Mouse (Mus musculus) forelimb bud, embryonic 11.5 days (tissue): ENCODE measurements around the gene Letm1.

Experiments used
- DNase-seq: peaks from one replicate; pipeline ENCODE4 v3.0.0-alpha.2; 2012; ENCODE audit warnings: low read depth, low spot score

Letm1 gene

DNA sequence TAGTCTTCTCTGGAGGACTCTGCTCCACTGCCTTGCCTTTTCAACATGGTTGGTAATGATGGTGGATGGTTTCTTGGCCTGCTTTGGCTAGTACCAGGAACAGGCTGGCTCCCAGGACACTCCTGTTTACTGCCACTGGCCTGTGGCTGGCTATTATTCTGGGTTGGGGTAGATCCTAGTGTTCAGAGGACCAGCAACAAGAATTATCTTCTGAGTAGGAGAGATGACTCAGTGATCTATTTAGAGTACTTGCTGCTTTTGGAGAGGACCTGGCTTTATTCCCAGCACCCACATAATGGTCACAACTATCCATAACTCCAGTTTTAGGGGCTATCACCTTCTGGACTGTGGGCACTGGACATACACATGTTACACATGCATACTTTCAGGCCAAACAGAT, 44.3 kb downstream of the Letm1 start:
- no peak for DNase-seq

DNA sequence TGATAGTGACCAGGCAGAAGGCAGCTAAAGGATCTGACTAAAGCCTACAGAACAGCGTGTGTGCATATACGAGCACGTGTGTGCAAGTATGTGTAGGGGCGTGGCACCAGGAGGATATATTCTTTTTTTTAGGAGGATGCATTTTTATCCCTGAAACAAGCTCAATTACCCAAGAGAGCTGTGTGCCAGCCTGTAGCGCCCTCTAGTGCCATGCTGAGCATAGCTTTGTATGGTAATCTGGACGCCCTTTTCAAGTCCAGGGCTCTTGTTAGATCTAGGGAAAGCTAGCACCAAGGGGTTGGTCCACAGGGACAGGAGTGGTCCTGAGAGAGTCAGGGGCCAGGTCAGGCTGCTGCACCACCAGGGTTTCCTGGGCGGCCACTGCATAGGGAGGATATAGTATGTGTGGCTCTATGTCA, 44.7 kb downstream of the Letm1 start:
- DNase-seq, result peak; percentile 82

DNA sequence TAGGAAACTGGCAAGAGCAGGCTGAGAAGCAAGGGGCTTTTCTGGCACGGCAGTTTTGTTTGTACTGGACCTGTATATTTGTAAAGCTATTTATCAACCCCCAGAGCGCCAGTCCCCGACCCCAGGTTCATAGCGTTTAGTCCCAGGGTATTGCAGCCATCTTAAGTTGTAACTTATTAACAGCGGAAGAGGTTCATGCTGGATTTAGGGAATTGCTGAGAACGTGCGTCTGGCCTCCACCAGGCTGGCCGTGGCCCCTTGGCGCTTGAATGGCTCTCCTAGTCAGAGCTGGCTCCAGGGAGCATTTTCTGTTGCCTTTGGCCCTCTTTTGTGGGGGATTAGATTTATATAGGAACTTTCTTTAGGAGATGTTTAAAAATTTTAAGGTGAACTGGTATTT, 46.4 kb downstream of the Letm1 start:
- no peak for DNase-seq

DNA sequence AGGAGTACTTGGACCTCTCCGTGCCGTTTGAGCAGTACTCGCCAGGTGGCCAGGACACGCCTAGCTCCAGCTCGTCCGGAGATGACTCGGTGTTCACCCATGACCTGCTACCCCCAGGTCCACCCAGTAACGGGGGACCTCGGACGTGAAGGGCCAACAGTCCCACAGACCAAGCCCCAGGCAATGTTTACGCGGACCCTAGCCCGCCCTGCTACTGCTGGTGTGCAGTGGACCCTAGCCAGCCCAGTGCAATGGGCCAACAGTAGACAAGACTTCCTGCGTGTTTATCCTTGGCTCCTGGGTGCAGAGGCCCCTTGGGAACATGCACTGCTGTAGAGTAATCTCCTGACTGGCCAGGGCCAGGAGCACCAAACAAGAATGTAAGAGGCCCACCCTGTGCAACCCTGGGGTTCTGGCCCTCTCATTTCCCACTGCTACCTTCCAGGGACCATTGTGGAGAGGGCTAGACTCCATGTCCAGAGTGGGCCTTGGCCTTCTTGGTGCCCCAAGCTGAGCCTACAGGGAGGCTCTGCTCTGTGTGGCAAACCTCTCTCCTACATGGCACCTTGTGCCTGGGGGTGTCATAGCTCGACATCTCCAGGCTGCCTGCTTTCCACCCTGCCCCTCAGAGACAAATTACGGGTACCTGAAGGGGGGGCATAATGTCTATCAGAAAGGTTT, 47.1 kb downstream of the Letm1 start:
- no peak for DNase-seq

DNA sequence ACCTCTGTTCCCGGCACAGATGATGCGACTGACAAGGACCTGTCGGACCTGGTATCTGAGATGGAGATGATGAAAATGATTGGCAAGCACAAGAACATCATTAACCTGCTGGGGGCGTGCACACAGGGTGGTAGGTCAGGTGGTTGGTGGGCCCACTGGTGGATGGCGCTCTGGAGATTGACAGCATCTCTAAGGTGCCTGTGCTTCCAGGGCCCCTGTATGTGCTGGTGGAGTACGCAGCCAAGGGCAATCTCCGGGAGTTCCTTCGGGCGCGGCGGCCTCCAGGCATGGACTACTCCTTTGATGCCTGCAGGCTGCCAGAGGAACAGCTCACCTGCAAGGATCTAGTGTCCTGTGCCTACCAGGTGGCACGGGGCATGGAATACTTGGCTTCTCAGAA, 48.8 kb downstream of the Letm1 start:
- no peak for DNase-seq

DNA sequence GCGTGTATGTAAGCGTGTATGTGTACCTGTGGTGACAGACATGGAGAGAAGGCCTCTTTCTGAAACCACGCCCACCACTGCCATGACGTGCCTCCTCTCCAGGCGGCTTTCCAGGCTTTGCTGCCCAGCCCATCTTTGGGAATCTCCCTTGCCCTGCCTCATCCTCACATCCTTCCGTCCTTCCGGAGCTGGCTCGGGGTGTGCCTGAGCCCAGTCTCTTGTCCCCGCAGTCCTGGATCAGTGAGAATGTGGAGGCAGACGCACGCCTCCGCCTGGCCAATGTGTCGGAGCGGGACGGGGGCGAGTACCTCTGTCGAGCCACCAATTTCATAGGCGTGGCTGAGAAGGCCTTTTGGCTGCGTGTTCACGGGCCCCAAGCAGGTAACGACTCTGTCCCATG, 51.6 kb downstream of the Letm1 start:
- no peak for DNase-seq

DNA sequence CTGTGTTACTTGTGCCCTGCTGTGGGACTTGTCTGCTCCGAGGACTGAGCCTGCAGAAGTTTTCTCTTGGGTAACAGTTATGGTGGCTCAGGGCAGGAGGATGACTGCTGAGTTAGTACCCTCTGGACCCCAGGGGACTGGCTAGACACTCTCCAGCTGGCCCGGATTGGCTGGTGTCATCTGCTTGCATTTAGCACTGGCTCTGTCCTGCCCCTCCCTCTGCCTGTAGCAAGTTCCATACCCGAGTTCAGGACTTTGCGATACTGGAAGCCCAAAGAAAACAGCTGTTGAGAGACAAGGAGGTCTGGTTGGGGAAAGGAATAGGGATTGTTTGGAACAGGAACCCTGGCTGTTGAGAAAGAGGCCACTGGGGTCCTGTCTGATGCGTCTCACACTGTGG, 52.1 kb downstream of the Letm1 start:
- DNase-seq, result no peak

DNA sequence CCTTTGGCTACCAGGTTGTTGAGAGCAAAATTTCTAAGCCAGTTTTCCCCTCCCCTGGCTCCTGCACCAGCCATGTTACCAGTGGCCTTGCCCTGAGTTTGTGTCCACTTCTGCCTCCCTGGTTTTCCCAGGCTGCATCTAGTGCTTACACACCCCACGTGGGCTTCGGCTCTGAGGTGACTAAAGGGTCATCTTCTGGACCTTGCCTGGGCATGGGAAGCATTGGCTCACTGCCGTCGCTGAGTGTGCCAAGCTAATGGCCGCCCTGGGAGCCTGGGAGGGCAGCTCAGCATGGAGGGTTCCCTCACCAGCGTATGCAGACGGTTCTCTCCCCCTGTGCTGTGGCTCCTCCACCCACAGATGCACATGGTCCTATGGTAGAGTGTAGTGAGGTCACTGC, 53.8 kb downstream of the Letm1 start:
- DNase-seq, result no peak

DNA sequence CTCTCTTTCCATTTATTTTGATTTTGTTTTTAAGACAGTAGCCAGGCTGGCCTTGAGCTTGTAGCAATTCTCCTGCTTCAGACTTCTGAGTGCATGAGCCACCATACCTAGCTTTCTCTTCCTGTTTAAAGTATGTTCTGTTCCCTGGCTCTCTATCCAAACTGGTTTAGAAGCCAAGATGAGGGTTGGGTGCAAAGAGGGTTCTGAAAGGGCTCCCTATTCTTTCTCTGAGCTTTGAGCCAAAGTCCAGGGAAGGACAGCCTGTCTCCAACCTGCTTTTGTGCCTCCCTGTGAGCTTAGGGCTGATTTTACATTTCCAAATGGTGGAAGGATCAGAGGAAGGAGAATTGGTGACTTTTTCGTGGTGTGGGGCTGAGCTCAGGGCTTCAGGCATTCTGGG, 55.7 kb downstream of the Letm1 start:
- no peak for DNase-seq

DNA sequence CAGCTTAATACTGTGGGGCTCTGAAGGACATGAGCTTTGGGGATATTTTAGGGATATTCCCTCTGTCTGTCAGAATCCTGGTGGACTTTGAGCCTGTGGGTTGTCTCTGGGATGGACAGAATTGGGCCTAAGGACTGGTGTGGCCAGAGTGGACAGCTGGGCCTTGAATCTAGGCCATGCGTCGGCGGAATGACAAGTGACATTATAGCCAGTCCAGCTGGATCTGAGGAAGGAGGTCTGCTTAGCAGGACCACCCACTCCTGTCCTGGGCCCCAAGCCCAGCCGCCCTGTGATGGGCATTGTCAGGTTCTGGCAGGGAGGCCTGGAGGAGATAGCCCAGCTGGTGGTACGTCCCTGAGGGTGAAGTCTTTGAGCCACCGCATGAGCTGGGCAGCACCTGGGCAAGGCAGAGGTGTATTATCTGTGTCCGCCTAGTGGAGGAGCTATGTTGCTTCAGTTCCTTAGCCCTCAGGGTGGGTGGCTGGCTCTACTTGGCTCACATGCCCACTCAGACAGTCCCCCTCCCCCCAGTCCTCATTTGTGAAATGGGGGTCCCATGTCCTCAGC, 56.5 kb downstream of the Letm1 start:
- DNase-seq, result no peak

DNA sequence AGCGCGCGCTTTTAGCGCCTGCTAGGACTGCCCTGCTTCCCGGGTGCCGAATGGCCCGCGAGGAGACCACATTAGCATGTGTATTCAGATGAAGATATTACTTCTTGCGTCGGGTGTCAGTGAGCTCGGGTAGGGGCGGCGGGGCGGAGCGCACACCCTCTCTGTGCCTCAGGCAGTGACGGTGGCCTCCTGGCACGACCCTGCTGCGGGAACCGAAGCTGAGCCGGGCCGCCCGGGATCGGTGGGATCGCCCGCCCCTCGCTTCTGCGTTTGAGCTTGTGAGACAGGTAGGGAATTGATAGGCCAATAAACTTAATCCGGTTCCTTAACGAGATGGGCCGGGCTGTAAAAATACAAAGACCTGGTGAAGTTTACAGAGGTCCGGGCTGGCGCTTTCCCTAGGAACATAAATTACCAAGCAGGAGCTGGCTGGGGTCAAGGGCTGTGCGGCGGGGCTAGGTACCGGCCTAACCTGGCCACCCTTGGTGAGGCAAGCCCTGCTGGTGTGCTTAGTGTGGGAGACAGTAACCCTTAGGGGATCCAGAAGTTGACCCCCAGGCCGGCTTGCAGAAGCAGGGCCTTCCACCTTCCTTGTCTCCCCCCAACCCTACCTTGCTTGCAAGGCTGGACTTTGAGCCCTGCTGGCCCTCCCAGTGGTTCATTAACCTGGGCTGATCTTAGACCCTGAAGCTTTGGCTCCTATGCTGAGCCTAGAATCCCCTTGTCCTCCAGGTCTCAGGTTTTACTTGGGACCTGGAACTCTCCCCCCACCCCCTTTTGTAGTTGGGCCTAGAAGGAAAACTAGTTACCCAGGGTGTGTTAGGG, 58.8 kb downstream of the Letm1 start:
- DNase-seq, result peak; percentile 40

DNA sequence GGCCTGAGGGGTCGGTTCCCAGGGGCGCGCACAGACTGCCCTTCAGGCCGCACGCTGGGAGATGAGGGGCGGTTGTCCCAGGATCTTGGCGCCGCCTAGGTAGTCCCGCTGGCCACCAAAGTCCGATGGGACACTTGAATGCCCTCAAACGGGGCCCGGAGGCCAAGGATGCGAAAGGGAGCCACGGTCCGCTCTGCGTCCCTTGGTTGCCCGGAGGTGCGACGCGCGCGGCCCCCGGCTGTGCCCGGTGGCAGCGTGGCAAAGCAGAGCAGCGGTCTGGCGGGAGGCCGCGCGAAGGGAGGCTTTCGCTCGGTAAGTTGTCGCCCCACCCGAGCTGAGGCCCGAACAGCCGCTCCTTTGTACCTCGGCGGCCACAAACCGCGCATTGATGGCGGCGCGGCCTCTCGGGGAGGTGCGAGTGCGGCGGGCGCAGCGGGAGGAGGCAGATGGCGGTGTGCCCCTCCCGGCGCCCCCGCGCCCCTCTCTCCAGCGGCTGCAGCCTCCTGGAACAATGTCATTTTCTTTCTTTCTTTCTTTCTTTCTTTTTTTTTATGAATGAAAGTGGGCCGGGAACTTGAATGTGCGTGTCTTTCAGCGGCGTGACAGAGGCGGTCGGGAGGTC, 59.5 kb downstream of the Letm1 start:
- no peak for DNase-seq

DNA sequence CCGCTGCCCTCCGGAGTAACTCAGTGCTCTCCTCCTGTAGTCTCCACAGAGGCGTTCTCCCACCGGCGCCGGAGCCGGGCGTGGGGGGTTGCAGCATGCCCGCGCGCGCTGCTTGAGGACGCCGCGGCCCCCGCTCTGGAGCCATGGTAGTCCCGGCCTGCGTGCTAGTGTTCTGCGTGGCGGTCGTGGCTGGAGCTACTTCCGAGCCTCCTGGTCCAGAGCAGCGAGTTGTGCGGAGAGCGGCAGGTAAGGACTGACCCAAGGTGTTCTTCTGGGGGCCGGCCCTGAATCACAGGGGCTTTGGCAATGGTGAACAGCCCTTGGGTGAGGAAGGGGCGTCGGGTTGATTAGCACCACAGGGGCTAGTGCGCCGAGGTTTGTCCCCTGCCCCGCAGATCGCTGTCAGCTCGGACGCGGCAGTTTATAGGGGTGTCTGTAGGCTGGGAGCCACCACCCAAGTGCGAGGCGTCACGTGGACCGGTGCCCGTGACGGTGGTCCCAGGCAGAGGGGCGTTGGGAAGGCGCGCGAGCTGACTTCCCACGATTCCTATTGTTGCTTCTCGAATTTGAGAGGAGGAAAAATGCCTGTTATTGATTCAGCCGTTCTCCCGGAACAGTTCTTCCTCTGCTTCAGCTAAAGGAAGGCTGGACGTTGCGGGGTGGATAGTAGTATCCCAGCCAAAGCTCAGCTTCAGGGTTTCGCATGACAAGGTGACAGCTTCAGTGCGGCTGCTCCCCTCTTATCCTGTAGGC, 60.2 kb downstream of the Letm1 start:
- DNase-seq, result no peak

DNA sequence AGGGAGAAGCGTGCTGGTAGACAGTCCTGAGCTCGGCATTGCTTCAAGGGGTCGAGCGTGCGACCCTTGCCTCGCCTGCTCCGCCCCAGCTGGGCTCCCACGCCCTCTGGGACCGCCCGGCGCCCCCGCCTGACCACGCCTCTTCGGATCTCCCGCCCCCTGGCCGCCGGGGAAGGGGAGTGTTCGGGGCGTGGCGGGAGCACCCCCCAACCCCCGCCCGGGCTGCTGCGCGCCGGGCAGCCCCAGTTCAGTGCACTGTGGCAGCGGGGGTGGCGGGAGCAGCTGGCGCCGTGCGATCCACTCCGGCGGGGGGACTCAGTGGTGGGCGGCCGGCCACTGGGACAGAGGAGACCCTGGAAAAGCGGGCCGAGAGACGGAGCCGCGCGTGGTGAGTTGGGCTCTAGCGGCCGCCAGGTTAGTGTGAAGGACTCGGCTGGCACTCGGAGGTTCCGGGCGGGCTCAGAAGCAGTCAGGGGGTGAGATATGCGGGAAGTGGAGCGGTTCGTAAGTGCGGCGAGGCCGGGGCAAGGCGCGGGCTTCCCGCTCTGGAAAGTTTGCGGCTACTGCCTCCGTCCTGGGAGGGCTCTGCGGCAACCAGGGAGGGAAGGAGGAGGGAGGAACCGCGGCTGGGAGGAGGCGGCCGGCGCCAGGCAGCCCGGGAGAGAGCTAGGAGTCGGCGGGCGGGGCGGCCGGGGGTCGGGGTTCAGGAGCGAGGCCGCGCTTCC, 60.9 kb downstream of the Letm1 start, which contains the start of gene Fgfr3:
TSS of gene Fgfr3 (plus strand) at position 134 of the 725 bp plus-strand sequence.
- peak; percentile 46 for DNase-seq

DNA sequence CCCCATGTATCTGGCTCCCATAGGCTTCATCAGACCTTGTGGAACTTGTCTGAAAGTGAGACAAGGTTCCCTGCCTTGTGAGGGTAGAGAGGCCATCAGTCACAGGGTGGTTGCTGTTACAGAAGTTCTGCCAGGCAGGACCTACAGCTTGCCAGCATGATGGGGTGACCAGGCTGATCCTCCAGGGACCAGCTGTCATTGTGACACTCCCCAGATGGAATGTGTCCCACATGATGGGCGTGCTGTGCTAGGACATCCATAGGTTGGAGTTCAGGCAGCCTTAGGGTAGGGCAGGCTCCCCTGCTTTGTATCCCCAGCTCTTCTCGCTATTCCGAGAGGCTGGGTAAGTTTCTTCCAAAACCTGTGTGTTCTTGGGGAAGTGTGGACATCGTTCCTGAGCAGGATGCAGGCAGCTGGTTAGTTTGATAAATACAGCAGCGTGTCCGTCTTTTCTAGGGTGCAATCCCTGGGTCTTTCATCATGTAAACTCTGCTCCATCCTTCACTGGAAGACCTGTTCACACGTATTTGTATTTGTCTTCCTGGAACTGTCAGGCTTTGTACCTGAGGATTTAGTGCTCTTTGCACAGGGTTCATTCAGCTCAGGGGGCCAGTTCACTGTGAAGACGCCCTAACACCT, 61.6 kb downstream of the Letm1 start:
- no peak for DNase-seq

DNA sequence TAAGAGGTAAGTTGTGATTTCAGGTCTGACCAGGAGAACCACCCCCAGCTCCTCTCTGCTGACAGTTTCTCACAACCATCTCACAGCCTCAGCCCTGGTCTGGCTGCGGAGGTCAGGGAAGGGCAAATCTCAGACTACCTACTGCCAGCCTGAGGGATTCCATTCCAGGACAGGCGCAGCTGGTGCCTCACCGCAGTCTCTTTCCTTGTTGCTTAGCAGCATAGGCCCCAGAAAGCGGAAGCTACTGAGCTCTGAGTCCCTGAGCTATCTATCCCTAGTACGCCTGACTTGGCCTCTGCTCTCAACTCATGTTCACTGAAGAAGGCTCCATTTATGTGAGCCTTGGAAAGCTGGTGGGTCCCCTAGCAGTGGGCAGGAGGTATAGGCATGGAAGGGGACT, 64.2 kb downstream of the Letm1 start:
- no peak for DNase-seq

DNA sequence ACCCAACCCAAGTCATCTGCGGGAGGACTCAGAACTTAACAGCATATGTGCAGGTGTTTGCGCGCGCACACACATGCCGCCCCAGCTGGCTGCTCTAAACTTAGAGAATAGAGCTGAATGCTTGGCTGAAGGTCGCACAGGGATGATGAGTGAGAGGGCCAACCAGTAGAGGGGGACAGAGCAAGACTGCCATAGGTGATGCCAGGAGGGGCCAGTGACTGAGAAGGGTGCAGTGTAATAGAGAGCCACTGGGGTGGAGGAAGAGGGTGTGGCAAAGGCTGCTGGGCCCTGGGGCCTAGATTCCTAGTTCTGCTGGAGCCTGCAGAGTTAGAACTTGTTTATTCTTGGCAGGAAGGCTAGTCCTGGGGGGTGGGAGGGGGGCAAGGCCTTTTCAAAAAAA, 66.2 kb downstream of the Letm1 start:
- no peak for DNase-seq

DNA sequence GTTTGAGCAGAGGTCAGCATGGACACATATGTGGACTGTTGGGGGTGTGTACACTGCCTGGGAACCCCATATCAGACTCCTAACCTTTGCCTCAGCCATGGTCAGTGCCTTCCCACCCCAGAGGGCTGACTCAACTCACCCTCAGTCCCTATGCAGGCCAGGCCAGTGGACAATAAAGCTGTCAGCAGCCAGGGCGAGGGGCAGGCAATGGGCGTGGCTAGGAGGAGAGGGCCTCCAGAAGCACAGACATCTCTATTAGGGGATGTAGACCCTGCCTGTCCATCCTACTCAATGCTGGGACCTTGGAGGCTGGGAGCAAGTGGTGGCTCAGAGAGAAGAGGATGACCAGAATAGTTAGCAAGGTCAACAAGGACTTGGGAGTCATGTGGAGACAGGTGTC, 67.4 kb downstream of the Letm1 start:
- no peak for DNase-seq

DNA sequence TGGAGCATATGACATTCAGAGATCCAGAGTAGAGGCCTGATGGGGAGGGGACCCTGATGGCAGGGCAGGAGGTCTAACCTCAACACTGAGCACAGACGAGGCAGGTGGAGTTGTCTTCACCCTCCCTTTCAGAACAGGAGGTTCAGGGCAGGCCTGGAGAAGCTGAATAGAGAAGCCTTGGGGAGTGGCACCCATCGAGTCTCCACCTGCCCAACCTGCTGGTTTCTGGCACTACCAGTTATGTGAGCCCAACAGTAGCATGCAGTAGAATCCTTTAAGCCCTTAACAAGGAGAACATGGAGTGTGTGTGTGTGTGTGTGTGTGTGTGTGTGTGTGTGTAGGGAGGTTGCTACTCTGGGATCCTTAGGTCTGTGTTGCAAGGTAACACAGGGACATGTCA, 70.1 kb downstream of the Letm1 start:
- no peak for DNase-seq

DNA sequence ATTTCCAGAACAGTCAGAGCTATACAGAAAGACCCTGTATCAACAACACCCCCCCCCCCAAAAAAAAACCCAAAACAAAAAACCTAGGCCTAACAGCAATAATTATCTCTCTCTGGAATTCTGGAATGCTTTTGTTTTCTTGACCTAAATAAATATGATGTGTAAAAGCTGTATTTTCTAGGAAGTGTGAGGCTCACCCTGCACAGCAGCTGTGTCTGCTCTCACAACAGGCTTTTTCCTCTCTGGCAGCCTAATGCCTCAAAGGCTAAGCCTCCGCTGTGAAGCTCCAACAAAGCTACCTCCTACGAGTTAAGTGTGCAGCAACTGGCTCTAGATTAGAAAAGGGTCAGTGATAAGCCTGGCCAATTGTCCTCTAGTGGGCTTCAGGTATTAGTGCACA, 73.6 kb downstream of the Letm1 start:
- DNase-seq, result no peak

DNA sequence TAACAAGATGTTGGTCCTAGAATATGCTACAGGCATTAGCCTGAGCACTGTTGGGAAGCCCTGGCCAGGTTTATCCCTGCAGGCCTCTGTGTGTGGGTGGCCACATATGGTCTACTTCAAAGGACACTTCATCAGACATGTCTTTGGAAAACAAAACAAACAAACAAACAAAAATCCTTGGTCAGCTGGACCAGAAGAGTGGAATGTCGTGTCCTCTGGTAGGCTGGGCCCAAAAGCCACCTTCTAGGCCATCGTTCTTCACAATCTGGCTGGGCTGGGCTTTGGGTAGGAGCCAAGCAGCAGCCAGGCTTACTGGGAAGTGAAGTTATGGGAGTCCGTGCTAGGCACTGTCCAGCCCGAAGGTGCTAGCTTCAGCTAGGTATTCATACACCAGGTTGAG, 75.5 kb downstream of the Letm1 start:
- DNase-seq, result no peak
